Mouse (Mus musculus) stomach, postnatal 0 days (tissue): ENCODE data around the gene Fgf11.

Experiments used
- CTCF ChIP-seq: IDR thresholded peaks from 2 replicates; pipeline ENCODE4 v1.5.1; 2016; ENCODE audit warnings: antibody characterized with exemption, low read depth, mild to moderate bottlenecking, moderate library complexity
- EP300 ChIP-seq: optimal IDR thresholded peaks from 2 replicates; pipeline ENCODE3; 2016; ENCODE audit warnings: antibody characterized with exemption

DNA sequence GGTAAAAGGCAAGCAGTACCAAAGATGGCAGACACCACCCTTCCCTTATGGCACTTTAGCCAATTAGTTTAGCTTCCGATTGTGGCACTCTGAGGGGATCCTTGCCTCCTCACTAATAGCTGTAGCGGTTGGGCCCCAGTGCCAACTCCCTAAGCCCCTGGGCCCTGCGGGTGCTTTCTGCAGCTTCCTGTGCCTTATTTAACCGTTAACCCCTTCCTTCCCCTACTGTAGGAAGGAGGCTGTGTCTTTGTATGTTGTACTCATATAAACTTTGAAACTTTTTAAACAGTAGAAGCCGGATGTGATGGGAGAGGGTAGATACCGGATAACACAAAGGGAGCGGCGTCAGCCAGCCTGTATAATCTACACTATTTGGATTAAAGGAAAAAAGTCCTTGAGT is 49.1 kb upstream of the Fgf11 start:
- TF ChIP-seq CTCF (no peak), EP300 (no peak)
